Mouse (Mus musculus): ENCODE results near the gene Gmds.

The Gmds gene

GRCm38 (mm10) chr13:32161567-32161966, 177.0 kb downstream of the Gmds start:
- DNase-seq (ENCODE audit: low spot score): no peak

- DNase-seq (ENCODE audit: low spot score): no peak
Observed at GRCm38 (mm10) chr13:32158240-32158639, 180.3 kb downstream of the Gmds start.

- DNase-seq (ENCODE audit: low spot score): no peak
Observed at GRCm38 (mm10) chr13:32145916-32146315, 192.6 kb downstream of the Gmds start.

GRCm38 (mm10) chr13:32145179-32145578, 193.4 kb downstream of the Gmds start:
- no peak for DNase-seq (ENCODE audit: low spot score)

GRCm38 (mm10) chr13:32143651-32144050, 194.9 kb downstream of the Gmds start:
- peak; percentile 11 for DNase-seq (ENCODE audit: low spot score)

GRCm38 (mm10) chr13:32134663-32135273, 203.8 kb downstream of the Gmds start:
- DNase-seq (ENCODE audit: low spot score): no peak

GRCm38 (mm10) chr13:32129970-32130369, 208.6 kb downstream of the Gmds start:
- no peak for DNase-seq (ENCODE audit: low spot score)

GRCm38 (mm10) chr13:32118386-32118785, 220.2 kb downstream of the Gmds start:
- no peak for DNase-seq (ENCODE audit: low spot score)

- no peak for DNase-seq (ENCODE audit: low spot score)
Observed at GRCm38 (mm10) chr13:32115468-32115867, 223.1 kb downstream of the Gmds start.

- DNase-seq (ENCODE audit: low spot score): no peak
Observed at GRCm38 (mm10) chr13:32113875-32114274, 224.7 kb downstream of the Gmds start.

GRCm38 (mm10) chr13:32088303-32088977, 250.1 kb downstream of the Gmds start:
- no peak for DNase-seq (ENCODE audit: low spot score)

GRCm38 (mm10) chr13:32080520-32081249, 257.9 kb downstream of the Gmds start:
- no peak for DNase-seq (ENCODE audit: low spot score)

- DNase-seq (ENCODE audit: low spot score): no peak
Observed at GRCm38 (mm10) chr13:32073630-32074029, 264.9 kb downstream of the Gmds start.

GRCm38 (mm10) chr13:32055321-32055720, 283.2 kb downstream of the Gmds start:
- no peak for DNase-seq (ENCODE audit: low spot score)

GRCm38 (mm10) chr13:32053587-32053986, 285.0 kb downstream of the Gmds start:
- DNase-seq (ENCODE audit: low spot score): peak; percentile 31

- no peak for DNase-seq (ENCODE audit: low spot score)
Observed at GRCm38 (mm10) chr13:32047980-32048959, 290.3 kb downstream of the Gmds start.

- DNase-seq (ENCODE audit: low spot score): no peak
Observed at GRCm38 (mm10) chr13:32046961-32047360, 291.6 kb downstream of the Gmds start.

GRCm38 (mm10) chr13:32042748-32043147, 295.8 kb downstream of the Gmds start:
- no peak for DNase-seq (ENCODE audit: low spot score)

GRCm38 (mm10) chr13:32040822-32041221, 297.7 kb downstream of the Gmds start:
- no peak for DNase-seq (ENCODE audit: low spot score)

GRCm38 (mm10) chr13:32036902-32037301, 301.6 kb downstream of the Gmds start:
- DNase-seq (ENCODE audit: low spot score): no peak

GRCm38 (mm10) chr13:32034799-32035448, 303.6 kb downstream of the Gmds start:
- DNase-seq (ENCODE audit: low spot score): no peak

All from urinary bladder, postnatal 25 days (tissue).